ENCODE assay signal across 15 mouse cellular contexts in the genomic region with DNA sequence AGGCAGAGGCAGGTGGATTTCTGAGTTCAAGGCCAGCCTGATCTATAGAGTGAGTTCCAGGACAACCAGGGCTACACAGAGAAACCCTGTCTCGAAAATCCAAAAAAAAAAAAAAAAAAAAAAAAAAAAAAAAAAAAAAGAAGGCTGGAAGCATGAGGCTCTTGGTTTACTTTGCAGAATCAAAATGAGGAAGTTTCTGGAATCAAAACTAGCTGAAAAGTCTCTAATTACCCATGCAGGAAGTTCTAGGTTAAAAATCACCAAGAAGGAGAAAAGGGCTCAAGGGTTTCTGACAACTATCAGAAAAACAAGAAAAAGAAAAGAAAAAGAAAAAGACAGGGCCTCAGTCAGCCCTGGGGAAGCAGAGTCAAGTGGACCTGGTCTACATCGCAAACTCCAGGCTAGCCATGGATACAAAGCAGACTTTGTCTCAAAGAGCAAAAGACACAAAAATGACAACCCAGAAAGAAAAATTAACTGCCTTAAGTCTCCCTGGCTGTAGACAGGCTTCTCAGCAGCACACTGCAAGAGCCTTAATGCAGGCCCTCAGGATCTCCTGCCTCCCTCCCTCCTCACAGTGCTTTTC. TPM values are rescaled to one million over a fixed set of nuclear protein-coding genes. Genes with fewer than 3 reads are reported as not detected.
DNase-seq lines count a peak whose midpoint lies in the region; ATAC-seq and TF ChIP-seq lines count a peak whose summit lies in the region.
"Had no signal": no experiment of that assay in that cellular context is flagged by ENCODE, and none has a peak within 500 bp of the region (broad histone marks: within the 10 kb centered on the region; RNA-seq: fewer than 3 reads in every experiment).

No protein-coding gene starts in this region.

- peaks cover 35% of the 10 kb centered on the region for H3K4me1 ChIP-seq in heart, embryonic 15.5 days (replicated peaks)
- peaks cover 14% of the 10 kb centered on the region for H3K4me1 ChIP-seq in lung, embryonic 16.5 days (replicated peaks; ENCODE audit: control insufficient read depth, insufficient read depth, low read length)
- peaks cover 4% of the 10 kb centered on the region for H3K4me1 ChIP-seq in embryonic fibroblast, embryonic 13.5 days (ENCODE audit: control insufficient read depth, insufficient read depth, low read length)
- peaks cover 11% of the 10 kb centered on the region for H3K4me1 ChIP-seq in small intestine, adult 2 months (ENCODE audit: control insufficient read depth, insufficient read depth, insufficient read length, low read length)

- peak overlapping the region; percentile 45; the same call in 1 of the 2 replicates for H3K27ac ChIP-seq in heart, embryonic 15.5 days
- H3K27ac ChIP-seq in lung, embryonic 16.5 days (ENCODE audit: low read length) = peak overlapping the region; percentile 44; the same call in 1 of the 2 replicates
- H3K27ac ChIP-seq in embryonic fibroblast, embryonic 13.5 days (ENCODE audit: insufficient read depth, low read length) = peak overlapping the region; percentile 12; the same call in 1 of the 2 replicates
- peak overlapping the region; percentile 53; the same call in 1 of the 2 replicates for H3K27ac ChIP-seq in small intestine, adult 2 months (ENCODE audit: insufficient read depth, low read depth, low read length)
- H3K27ac ChIP-seq: embryonic facial prominence, embryonic 12.5 days; limb, embryonic 13.5 days had no signal

- TF ChIP-seq POLR2A in embryonic fibroblast, embryonic 13.5 days (IDR thresholded peaks at IDR 0.05; ENCODE audit: low read depth, low read length) = no peak
- TF ChIP-seq POLR2A in small intestine, adult 2 months (IDR thresholded peaks at IDR 0.05; ENCODE audit: low read depth, low read length) = no peak

- intact Hi-C loops in heart, postnatal 25 days (cut with DNase I) = no loop called here

- ATAC-seq in heart, embryonic 15.5 days (replicated peaks; ENCODE audit: insufficient number of reproducible peaks, insufficient read depth, low FRiP score, low read depth) = no peak
- no peak for ATAC-seq in lung, embryonic 16.5 days (ENCODE audit: low read depth)
- ATAC-seq: Patski had no signal

- WGBS in heart, embryonic 15.5 days = 70% methylated on average over 2 of the region's 2 CpGs
- 58% methylated on average over 2 of the region's 2 CpGs for WGBS in lung, embryonic 16.5 days
- 41% methylated on average over 2 of the region's 2 CpGs for whole genome bisulfite sequencing in small intestine, adult 2 months

- H3K27me3 ChIP-seq in heart, embryonic 15.5 days = no peaks in the 10 kb centered on the region
- no peaks in the 10 kb centered on the region for H3K27me3 ChIP-seq in lung, embryonic 16.5 days (ENCODE audit: control insufficient read depth, insufficient read depth, low read depth, low read length)
- no peaks in the 10 kb centered on the region for H3K27me3 ChIP-seq in small intestine, adult 2 months (ENCODE audit: control insufficient read depth, insufficient read depth, low read length)
- H3K27me3 ChIP-seq: embryonic facial prominence, embryonic 12.5 days; limb, embryonic 13.5 days; Patski had no signal

- no peaks in the 10 kb centered on the region for H3K36me3 ChIP-seq in heart, embryonic 15.5 days
- H3K36me3 ChIP-seq in lung, embryonic 16.5 days (ENCODE audit: control insufficient read depth, insufficient read depth, low read length) = no peaks in the 10 kb centered on the region
- no peaks in the 10 kb centered on the region for H3K36me3 ChIP-seq in small intestine, adult 2 months (ENCODE audit: control insufficient read depth, insufficient read depth, low read length)
- H3K36me3 ChIP-seq: embryonic facial prominence, embryonic 12.5 days had no signal

- no peaks in the 10 kb centered on the region for H3K9me3 ChIP-seq in heart, embryonic 15.5 days (replicated peaks)
- H3K9me3 ChIP-seq in lung, embryonic 16.5 days (ENCODE audit: control insufficient read depth, low read length) = no peaks in the 10 kb centered on the region
- H3K9me3 ChIP-seq: embryonic facial prominence, embryonic 12.5 days; limb, embryonic 13.5 days had no signal

- DNase-seq in heart, postnatal 25 days (ENCODE audit: low spot score) = no peak
- no peak for DNase-seq in lung, postnatal 4 days
- DNase-seq in adrenal gland, adult 8-10 months = no peak
- no peak for DNase-seq in gastrocnemius, adult 8-10 months (ENCODE audit: low spot score in 2 of 2)
- DNase-seq: cerebellum, postnatal 14 days; gastrocnemius, postnatal 14 days; heart, postnatal 10 days; thymus, postnatal 4 days had no signal

- no peak overlapping the region for H3K4me3 ChIP-seq in heart, embryonic 15.5 days
- no peak overlapping the region for H3K4me3 ChIP-seq in lung, embryonic 16.5 days (ENCODE audit: low read length)
- no peak overlapping the region for H3K4me3 ChIP-seq in embryonic fibroblast, embryonic 13.5 days (ENCODE audit: insufficient read depth, low read length)
- H3K4me3 ChIP-seq in small intestine, adult 2 months (ENCODE audit: low read depth, low read length) = no peak overlapping the region
- H3K4me3 ChIP-seq: embryonic facial prominence, embryonic 12.5 days; limb, embryonic 13.5 days had no signal

- H3K9ac ChIP-seq in heart, embryonic 15.5 days = no peak overlapping the region
- H3K9ac ChIP-seq in lung, embryonic 16.5 days (ENCODE audit: low read length) = no peak overlapping the region
- H3K9ac ChIP-seq: embryonic facial prominence, embryonic 12.5 days; limb, embryonic 13.5 days had no signal

- no peak overlapping the region for H3K4me2 ChIP-seq in heart, embryonic 15.5 days
- H3K4me2 ChIP-seq in lung, embryonic 16.5 days (ENCODE audit: low read depth, low read length) = no peak overlapping the region
- H3K4me2 ChIP-seq: embryonic facial prominence, embryonic 12.5 days; limb, embryonic 13.5 days had no signal

- TF ChIP-seq CTCF in embryonic fibroblast, embryonic 13.5 days (IDR thresholded peaks at IDR 0.05; ENCODE audit: borderline replicate concordance, insufficient read depth, low read length) = no peak
- no peak for TF ChIP-seq CTCF in small intestine, adult 2 months (IDR thresholded peaks at IDR 0.05; ENCODE audit: extremely low read depth, insufficient read length, insufficient replicate concordance, low read depth, low read length)

RNA-seq across cellular contexts. Expression of a gene that starts 5.5 kb away (rescaled TPM):
- polyA plus RNA-seq in heart, embryonic 15.5 days (2015; fragmentation: Nextera tagmentation; extraction: Ambion mirVana) = 45.8 and 48.3 TPM in 2 replicates
- 10 to 100 TPM; 38.8 to 42.5 TPM for total RNA-seq in heart, postnatal 25 days (2021)
- 71.1 and 79.3 TPM in 2 replicates for polyA plus RNA-seq in lung, embryonic 16.5 days (2015; fragmentation: Nextera tagmentation; extraction: Ambion mirVana)
- polyA plus RNA-seq in embryonic fibroblast, embryonic 13.5 days (2011; ENCODE audit: insufficient read length, low read depth, missing spikeins) = 106 and 132 TPM in 2 replicates
- 4.4 and 15.6 TPM in 2 replicates for polyA plus RNA-seq in small intestine, adult 2 months (2012; rRNA removed)
- 100 to 1,000 TPM in 2 of 4 experiments, 10 to 100 TPM in 2; 76.3 to 126 (median 102) TPM for total RNA-seq in adrenal gland, adult 8-10 months (2022)
- total RNA-seq in gastrocnemius, adult 8-10 months (2022) = 10 to 100 TPM; 20.0 to 43.6 (median 25.2) TPM
